Mouse (Mus musculus) urinary bladder, adult 18-20 months (tissue): ENCODE data around the gene Ptprh.

Source experiments
- DNase-seq, 2 experiments: peaks; one replicate each; pipeline ENCODE4 v3.0.0; 2022; ENCODE audit warnings: low spot score in 2 of 2, mixed read lengths in 2 of 2

The Ptprh gene

GRCm38 (mm10) chr7:4523205-4524130, 80.4 kb downstream of the Ptprh start:
- DNase-seq, result no peak

GRCm38 (mm10) chr7:4522292-4522691, 81.5 kb downstream of the Ptprh start:
- no peak for DNase-seq

- no peak for DNase-seq
These were observed 82.4 kb downstream of the Ptprh start for GRCm38 (mm10) chr7:4521231-4522003.

DNA sequence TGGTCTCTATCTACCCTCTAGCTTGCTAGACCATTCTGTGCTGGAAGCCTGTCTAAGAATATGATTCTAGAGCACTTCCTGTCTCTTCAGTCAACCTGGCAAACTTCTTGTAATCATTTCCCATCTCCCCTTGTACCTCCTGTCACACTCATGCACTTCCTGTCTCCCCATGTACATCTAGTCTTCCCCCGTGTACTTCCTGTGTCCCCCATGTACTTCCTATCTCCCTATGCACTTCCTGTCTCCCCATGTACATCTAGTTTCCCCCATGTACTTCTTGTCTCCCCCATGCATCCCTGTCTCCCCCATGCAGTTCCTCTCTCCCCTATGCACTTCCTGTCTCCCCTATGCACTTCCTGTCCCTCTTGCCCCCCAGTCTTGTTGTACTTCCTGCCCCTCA, 85.4 kb downstream of the Ptprh start:
- no peak for DNase-seq

GRCm38 (mm10) chr7:4516332-4517050, 87.3 kb downstream of the Ptprh start, which contains the start of gene Tnnt1:
Gene Tnnt1 (minus strand): TSS chr7:4516382.
- no peak for DNase-seq

- no peak for DNase-seq
These were observed 88.0 kb downstream of the Ptprh start for GRCm38 (mm10) chr7:4515853-4516252.

GRCm38 (mm10) chr7:4513829-4514712, 89.8 kb downstream of the Ptprh start:
- DNase-seq, result no peak

DNA sequence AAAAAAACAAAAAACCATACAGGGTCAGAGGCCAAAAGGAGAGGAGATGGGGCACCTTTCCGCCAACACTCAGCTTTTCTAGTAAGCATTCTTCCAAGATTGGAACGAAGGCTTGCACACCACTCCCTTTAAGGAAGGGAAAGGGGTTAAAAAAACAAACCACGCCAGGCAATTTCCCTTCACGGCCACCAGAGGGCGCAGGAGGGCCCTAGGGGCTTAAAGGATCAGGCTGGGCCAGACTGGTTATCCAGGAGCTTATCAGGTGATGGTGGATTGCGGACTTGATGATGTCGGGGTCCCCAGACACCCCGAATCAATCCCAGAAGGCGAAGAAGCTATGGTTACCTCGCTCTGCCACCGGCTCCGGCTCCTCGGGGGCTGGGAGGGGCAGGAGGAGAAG, 90.6 kb downstream of the Ptprh start:
- DNase-seq, result no peak

DNA sequence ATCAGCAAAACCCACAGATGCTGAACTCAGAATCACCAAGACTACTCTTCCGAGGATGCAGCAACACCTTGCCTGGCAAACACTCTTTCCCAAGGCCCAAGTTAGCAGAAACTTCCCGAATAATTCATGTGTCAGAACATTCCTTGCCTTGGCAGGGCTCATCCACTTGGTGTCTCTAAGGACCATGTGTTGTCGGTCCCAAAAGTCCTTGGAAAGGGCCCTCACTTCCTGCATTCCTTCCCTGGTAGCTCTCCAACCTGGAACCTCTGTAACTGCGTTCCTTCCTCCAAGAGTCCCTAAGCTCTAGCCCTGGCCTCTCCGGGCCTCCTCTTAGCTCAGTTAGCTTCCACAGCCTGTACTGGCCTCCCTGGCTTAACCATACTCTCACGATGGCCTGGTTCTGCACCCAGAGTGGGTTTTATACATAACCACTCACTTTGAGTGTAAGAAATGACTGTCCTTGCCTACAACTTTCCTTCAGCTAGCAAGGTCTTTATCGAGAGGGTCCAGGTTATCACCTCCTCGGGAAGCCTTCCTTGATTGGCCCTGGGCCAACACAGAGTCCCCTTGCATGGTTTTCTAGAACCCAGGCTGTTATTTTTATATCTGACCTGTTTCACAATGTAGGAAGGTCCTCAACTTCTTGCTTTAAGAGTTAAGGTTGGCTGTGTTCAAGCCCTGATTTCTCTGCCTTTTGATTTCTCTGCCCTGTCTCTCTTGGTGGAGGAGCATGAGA, 92.2 kb downstream of the Ptprh start:
- DNase-seq, result no peak

DNA sequence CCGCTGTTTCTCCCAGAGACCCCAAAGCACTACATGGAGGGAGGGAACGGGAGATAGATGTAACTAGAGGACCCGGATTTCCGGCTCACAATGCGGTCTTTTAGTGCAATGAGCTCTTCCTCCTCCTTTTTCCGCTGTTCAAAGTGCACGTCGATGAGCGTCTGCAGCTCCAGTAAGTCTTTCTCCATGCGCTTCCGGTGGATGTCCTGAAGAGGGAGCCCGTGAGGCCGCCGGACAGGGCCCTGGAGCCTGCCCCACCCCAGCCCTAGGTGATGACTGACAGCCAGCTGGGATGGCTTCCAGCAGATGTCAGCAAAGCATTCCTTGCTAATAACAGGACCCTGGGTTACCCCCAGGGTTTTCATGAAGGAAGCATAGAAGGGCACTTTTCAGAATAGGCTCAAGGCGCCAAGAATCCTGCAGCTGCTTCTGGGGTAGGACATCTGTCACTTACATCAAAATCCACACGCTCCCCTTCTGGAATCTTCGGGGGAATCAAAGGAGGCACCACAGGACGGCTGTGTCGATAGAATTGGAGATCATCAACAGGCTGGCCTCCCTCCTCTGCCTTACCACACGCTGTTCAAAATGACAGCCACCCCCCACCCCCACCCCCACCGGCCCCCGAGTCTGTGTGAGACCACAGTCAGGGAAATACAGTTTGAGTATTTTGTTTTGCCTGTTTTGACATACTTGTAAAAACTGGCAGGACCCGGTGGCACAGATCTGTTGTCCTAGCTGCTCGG, 93.8 kb downstream of the Ptprh start:
- peak in 1 of 2 experiments; percentile 37 for DNase-seq

DNA sequence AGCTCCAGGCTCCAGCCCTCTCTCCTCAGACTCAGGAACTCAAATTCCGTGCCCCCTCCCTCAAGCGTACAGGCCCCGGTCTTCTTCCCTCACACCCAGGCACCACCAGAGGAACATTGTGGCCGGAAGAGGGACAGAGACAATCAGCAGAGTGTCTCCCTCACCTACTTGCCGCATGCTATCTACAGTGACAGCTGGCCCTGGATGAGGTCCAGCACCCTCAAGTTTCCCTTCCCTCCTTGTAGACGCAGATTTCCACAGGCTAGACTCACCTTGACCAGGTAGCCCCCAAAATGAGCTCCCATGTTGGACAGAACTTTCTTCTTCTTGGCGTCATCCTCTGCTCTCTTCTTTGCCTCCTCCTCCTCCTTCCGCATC, 95.1 kb downstream of the Ptprh start:
- no peak for DNase-seq

GRCm38 (mm10) chr7:4508062-4508738, 95.6 kb downstream of the Ptprh start:
- DNase-seq, result no peak

- DNase-seq, result no peak
These were observed 96.6 kb downstream of the Ptprh start for GRCm38 (mm10) chr7:4507220-4507619.

DNA sequence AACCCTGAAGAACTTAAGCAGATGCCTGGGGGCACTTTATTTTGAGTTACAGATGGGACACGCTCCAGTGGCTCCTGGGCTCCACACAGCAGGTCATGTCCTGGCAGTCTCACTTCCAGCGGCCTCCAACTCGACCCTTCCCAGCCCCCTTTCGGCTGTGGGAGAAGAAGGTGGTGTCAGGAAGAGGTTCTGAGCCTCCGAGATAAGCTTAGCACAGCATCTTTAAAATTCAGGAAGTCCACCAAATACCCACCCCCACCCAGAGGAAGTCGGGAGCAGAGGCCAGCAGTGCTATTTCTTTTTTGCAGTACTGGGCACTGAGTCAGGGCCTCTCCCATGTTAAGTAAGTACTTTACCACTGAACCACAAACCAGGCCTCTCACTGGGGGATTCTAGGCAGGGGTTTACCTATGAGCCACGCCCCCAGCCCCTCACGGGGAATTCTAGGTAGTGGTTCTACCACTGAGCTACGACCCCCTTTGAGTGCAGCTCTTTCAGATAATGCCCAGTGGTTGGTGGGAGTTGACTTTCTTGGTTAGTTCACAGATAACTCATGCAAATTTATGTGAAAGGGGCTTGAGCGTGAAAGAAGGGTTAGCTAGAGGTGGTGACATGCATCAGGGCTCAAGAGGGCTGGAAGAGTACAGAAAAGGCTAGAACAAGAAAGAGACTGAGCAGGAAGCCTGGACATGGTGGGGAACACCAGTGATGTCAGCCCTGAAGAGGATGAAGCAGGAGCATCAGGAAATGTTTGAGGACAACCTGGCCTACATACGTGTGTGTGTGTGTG, 99.0 kb downstream of the Ptprh start:
- no peak for DNase-seq

GRCm38 (mm10) chr7:4503858-4504257, 100.0 kb downstream of the Ptprh start:
- no peak for DNase-seq

DNA sequence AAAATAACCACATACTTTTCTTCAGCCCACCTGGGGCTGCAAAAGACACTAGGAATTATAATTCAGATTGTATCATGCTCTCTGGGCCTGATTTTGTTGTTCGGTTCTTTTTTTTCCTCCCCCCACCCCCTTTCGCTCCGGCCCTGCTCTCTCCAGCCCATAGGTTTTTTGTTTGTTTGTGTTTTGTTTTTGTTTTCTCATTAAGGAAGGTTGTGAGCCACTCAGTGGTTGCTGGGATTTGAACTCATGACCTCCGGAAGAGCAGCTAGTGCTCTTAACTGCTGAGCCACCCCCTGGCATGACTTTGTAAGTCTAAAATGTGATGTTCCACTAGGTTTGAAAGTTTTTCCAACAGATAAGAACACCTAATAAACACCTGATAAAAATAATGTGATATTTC, 100.7 kb downstream of the Ptprh start:
- DNase-seq, result no peak

DNA sequence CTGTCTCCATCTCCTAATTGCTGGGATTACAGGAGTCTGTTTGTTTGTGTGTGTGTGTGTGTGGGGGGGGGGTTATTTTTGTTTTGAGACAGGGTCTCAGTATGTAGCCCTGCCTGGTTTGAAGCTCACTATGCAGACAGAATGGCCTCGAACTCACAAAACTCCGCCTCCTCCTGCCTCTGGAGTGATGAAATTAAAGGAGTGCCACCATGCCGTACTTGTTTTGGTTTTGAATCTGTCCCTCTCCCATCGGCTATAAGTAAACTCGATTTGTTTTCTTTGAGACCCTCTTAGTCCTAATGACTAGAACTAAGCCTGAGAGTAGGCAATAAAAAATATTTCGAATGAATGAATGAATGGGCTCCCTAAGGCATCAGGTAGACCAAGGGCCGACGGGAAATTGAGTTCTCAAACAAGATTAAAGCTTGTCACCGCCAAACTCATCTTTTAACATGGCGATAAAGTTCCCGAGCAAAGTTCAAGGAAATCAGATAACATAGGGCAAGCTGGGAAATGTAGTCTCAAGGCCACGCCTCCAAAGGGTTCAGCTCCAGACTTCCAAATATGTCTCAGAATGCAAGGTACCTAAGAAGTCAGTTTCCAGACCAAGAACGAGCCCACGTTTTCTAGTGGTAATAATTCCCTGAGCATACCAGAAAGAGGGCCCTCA, 101.3 kb downstream of the Ptprh start:
- DNase-seq, result no peak
